Mouse (Mus musculus) heart, adult 2 months (tissue): ENCODE measurements at regions not wholly inside any gene's neighbourhood (a gene's known extent, or its start where the extent isn't known, plus 50 kb on each side); places are given as distances from the start of the nearest gene placed in this dataset.

ENCODE experiments used
- DNase-seq, 2 experiments: peaks; one replicate each; pipeline ENCODE4 v3.0.0; 2021
- H3K27ac ChIP-seq: fragments of 200-600 bp; 2 replicates; pipeline ENCODE4 v1.8.1; 2022
- H3K27me3 ChIP-seq: fragments of 200-500 bp; 2 replicates; pipeline ENCODE4 v1.6.1; 2012; ENCODE audit warnings: mild to moderate bottlenecking, low read length, inconsistent platforms, mixed read lengths; ENCODE audit not compliant: control insufficient read depth, insufficient read depth
- H3K36me3 ChIP-seq: fragments of 200-500 bp; 2 replicates; pipeline ENCODE4 v1.6.1; 2012; ENCODE audit warnings: low read length, inconsistent platforms; ENCODE audit not compliant: control insufficient read depth, insufficient read depth
- H3K4me1 ChIP-seq: fragments of 200-500 bp; 2 replicates; pipeline ENCODE4 v1.6.1; 2011; ENCODE audit warnings: low read length; ENCODE audit not compliant: control insufficient read depth, insufficient read depth
- H3K4me3 ChIP-seq: fragments of 200-600 bp; 2 replicates; pipeline ENCODE4 v1.8.1; 2022
- H3K79me2 ChIP-seq: fragments of 200-500 bp; replicated peaks from 2 replicates; pipeline ENCODE4 v1.6.1; 2012; ENCODE audit warnings: mild to moderate bottlenecking, inconsistent platforms, low read length, moderate library complexity, mixed read lengths; ENCODE audit not compliant: control insufficient read depth, insufficient read depth
- H3K9ac ChIP-seq: fragments of 200-500 bp; 2 replicates; pipeline ENCODE4 v1.6.1; 2012; ENCODE audit warnings: low read depth, mild to moderate bottlenecking, control low read depth, inconsistent platforms, low read length, mixed read lengths
- CTCF ChIP-seq: fragments of 200-600 bp; IDR thresholded peaks from 2 replicates; pipeline ENCODE4 v1.8.1; 2022; ENCODE audit warnings: antibody characterized with exemption, mild to moderate bottlenecking, moderate library complexity
- EP300 ChIP-seq: fragments of 200-500 bp; IDR thresholded peaks from 2 replicates; pipeline ENCODE4 v1.6.1; 2011; ENCODE audit warnings: low read depth, low read length, control low read depth; ENCODE audit not compliant: insufficient read depth
- POLR2A ChIP-seq: fragments of 200-500 bp; IDR thresholded peaks from 2 replicates; pipeline ENCODE4 v1.6.1; 2011; ENCODE audit warnings: mild to moderate bottlenecking, low read depth, low read length, control low read depth; ENCODE audit not compliant: insufficient read depth
- WGBS: fragments of 180-500 bp; shearing (Covaris S2); methylation state at CpG from one replicate; pipeline ENCODE4 v1.1.7; 2018; 5-methylcytosine and 5-hydroxymethylcytosine counted together
- intact Hi-C: fragments of 180-260 bp; cut with DNase I; formaldehyde crosslinking; loops from one replicate; pipeline ENCODE4 v1.15.1; 2025

DNA sequence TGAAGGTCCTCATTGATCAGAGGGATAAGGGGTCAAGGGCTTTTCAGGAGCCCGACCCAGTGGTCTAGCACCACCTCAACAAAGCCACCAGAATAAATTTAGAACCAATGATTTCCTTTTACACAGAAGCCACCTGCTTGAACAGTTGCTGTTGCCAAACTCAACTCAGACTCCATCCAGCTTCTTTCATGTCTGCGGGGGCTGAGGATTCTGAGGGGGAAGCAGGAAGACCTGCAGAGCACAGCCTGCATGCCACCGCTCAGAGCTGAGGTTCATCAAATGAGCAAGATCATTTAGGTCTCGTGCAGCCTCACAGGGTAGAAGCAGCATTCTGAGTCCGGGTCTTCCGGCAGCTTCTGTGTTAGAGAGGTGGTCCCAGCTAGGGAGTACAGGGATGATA lies 231.6 kb upstream of the Kazn start:
- WGBS: 76% methylated on average over 6 of the region's 6 CpGs
- no peak overlapping the region for H3K27ac ChIP-seq
- H3K36me3 ChIP-seq: no peaks in the 10 kb centered on the region
- TF ChIP-seq CTCF (no peak), EP300 (no peak), POLR2A (no peak)
- peaks cover 1% of the 10 kb centered on the region; the same call in 1 of the 2 replicates for H3K27me3 ChIP-seq
- H3K4me1 ChIP-seq: no peaks in the 10 kb centered on the region
- no peak overlapping the region for H3K9ac ChIP-seq
- intact Hi-C loops: no loop called here
- no peak overlapping the region for H3K4me3 ChIP-seq
- no peak for DNase-seq
- H3K79me2 ChIP-seq: no peaks in the 10 kb centered on the region

DNA sequence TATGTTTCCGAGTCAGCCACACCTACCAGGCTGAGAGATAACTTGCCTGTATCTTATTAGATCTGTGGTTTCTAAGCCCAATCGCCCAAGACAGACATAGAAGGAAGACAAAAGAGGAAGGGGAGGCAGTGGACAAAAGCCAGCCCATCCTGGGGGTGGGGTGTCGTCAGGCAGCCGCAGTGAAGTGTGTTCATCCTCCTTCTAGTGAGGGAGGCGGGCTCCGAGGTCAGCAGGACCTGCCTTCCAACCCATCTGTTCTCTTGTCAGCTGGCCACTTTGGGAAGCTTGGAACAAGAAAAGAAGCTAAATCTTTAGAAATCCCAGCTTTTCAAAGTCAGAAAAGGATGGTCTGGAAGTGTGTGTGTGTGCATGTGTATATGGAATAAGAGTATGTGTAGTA lies 228.7 kb upstream of the Kazn start:
- WGBS: 56% methylated on average over 6 of the region's 6 CpGs
- intact Hi-C loops: no loop called here
- DNase-seq: no peak

DNA sequence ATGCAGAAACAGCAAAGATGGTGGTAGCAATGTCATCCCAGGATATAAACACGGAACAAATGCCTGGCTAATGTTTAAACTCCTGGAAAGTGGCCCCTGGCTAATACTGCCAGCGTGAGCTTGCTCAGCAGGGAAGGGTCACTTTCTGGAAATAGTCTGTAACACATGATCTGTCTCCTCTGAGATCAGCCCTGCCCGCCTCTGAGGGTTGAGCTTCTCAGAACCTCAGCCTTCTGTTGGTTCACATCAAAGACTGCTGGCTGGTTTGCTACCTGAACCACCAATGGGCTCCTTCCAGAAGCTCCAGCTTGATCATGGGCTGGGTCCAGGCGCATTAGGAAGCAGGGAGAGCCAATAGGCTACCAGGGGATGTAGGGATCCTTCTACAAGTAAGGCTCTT lies 226.0 kb upstream of the Kazn start:
- Histone ChIP-seq H3K4me1 (no peaks in the 10 kb centered on the region), H3K27ac (no peak overlapping the region), H3K27me3 (no peaks in the 10 kb centered on the region), H3K79me2 (no peaks in the 10 kb centered on the region), H3K4me3 (no peak overlapping the region), H3K9ac (no peak overlapping the region), H3K36me3 (no peaks in the 10 kb centered on the region)
- intact Hi-C loops: no loop called here
- WGBS: 71% methylated on average over 4 of the region's 4 CpGs
- TF ChIP-seq POLR2A (no peak), CTCF (no peak), EP300 (no peak)
- DNase-seq: no peak

More for the DNA sequence above, 228.7 kb upstream of the Kazn start:
- H3K27ac ChIP-seq: no peak overlapping the region
- H3K27me3 ChIP-seq: no peaks in the 10 kb centered on the region
- no peaks in the 10 kb centered on the region for H3K36me3 ChIP-seq
- H3K79me2 ChIP-seq: no peaks in the 10 kb centered on the region
- no peaks in the 10 kb centered on the region for H3K4me1 ChIP-seq
- H3K9ac ChIP-seq: no peak overlapping the region
- no peak overlapping the region for H3K4me3 ChIP-seq
- TF ChIP-seq EP300 (no peak), POLR2A (no peak), CTCF (no peak)

DNA sequence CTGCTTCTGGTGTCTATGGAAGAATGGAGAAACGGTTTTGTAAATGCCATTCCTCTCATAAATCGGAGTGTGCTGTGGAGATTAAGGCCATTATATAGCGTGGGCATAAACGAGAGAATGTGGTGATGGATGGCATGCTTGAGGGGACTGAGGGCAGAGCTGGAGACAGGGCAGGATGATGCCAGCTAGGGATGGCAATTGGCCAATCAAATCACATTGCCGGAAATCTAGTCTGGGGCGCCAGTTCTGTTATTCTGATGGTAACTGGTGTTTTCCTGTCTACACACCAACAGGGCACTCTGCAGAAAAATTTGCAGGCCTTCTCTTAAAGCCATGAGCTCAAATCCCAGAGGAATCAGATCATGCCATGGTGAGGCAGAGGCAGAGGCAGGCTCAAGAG lies 224.9 kb upstream of the Kazn start:
- Histone ChIP-seq H3K4me1 (no peaks in the 10 kb centered on the region), H3K4me3 (no peak overlapping the region), H3K27ac (no peak overlapping the region), H3K79me2 (no peaks in the 10 kb centered on the region), H3K9ac (no peak overlapping the region), H3K27me3 (no peaks in the 10 kb centered on the region), H3K36me3 (no peaks in the 10 kb centered on the region)
- TF ChIP-seq EP300 (no peak), POLR2A (no peak), CTCF (no peak)
- 89% methylated on average over 6 of the region's 6 CpGs for WGBS
- intact Hi-C loops: no loop called here
- no peak for DNase-seq

DNA sequence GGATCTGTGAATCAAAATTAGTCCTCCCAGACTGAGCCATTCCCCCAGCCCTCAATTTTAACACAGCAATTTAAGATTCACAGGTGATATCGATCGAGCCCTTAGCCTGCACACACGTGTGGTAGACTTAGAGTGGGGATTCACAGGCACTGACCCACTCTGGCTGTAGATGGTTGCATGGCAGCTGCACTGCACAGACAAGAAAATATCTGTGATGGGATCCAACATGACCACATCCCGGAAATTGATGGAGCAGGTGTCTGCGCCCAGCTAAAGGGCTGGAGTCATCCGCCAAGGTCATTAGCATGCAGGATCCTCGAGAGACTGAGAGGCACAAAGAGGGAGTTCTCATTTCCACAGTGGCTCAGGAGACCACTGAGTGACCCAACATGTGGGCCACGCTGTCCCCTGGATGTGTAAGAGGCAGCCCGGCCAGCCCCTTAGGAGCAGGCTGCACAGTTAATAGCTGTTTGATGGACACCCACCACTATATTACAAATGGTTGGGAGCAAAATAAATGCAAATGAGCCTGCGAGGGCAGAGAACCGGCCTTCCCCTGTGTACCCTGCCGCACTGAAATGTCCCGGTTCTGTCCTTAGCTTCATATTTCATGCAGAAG lies 221.4 kb upstream of the Kazn start:
- H3K4me3 ChIP-seq: no peak overlapping the region
- WGBS: 91% methylated on average over 13 of the region's 13 CpGs
- H3K9ac ChIP-seq: no peak overlapping the region
- H3K4me1 ChIP-seq: no peaks in the 10 kb centered on the region
- no peak for DNase-seq
- no peak overlapping the region for H3K27ac ChIP-seq
- no peaks in the 10 kb centered on the region for H3K79me2 ChIP-seq
- TF ChIP-seq EP300 (no peak), POLR2A (no peak), CTCF (no peak)
- H3K36me3 ChIP-seq: no peaks in the 10 kb centered on the region
- no peaks in the 10 kb centered on the region for H3K27me3 ChIP-seq
- intact Hi-C loops: no loop called here

DNA sequence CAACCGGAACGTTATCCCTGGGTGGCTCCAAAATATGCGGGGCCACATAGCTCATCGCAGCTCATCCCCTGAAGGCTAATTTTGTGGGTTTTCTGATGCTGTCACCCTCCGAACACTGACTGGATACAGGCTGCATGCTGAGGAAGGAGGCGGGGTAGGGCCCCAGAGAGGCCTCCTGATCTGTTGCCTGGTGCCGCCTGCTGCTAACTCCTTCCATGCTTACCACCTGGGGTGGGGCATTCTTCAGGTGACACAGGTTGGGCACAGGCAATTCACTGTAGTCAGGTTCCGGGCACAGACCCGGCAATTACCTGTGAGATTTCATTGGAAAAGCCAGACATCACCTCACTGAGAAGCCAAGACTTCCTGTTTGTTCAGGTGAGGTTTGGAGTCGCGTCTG lies 213.4 kb upstream of the Kazn start:
- DNase-seq: no peak

More for the DNA sequence above, 213.4 kb upstream of the Kazn start:
- Histone ChIP-seq H3K27ac (no peak overlapping the region), H3K9ac (no peak overlapping the region), H3K4me1 (no peaks in the 10 kb centered on the region; the same call in 1 of the 2 replicates), H3K4me3 (no peak overlapping the region), H3K79me2 (no peaks in the 10 kb centered on the region), H3K27me3 (no peaks in the 10 kb centered on the region), H3K36me3 (no peaks in the 10 kb centered on the region)
- TF ChIP-seq CTCF (no peak), POLR2A (no peak)
- 57% methylated on average over 11 of the region's 11 CpGs for WGBS
- intact Hi-C loops: no loop called here
